Mouse (Mus musculus) lung, embryonic 14.5 days (tissue): Measurements from ENCODE around the gene Mrgprb4. TPM values are rescaled to one million over a fixed set of nuclear protein-coding genes. Genes with fewer than 3 reads are reported as not detected.

ENCODE experiments used
- ATAC-seq: fragments of 200-750 bp; cut with Nextera tagmentation; 2 replicates; pipeline ENCODE4 v1.8.0; 2017; ENCODE audit warnings: mild to moderate bottlenecking, moderate TSS enrichment, moderate library complexity; ENCODE audit not compliant: insufficient read depth
- DNase-seq: peaks from one replicate; pipeline ENCODE4 v3.0.0-alpha.2; 2015
- H3K27ac ChIP-seq: fragments of 300-500 bp; sonication (generic); 2 replicates; pipeline ENCODE4 v1.5.1; 2014; ENCODE audit warnings: low read depth, mild to moderate bottlenecking, moderate library complexity
- H3K27me3 ChIP-seq: fragments of 300-500 bp; sonication (generic); 2 replicates; pipeline ENCODE4 v1.6.1; 2014; ENCODE audit warnings: low read length, control low read depth; ENCODE audit not compliant: insufficient read depth
- H3K36me3 ChIP-seq: fragments of 300-500 bp; sonication (generic); 2 replicates; pipeline ENCODE4 v1.6.1; 2014; ENCODE audit warnings: control low read depth; ENCODE audit not compliant: insufficient read depth
- H3K4me1 ChIP-seq: fragments of 300-500 bp; sonication (generic); 2 replicates; pipeline ENCODE4 v1.6.1; 2014; ENCODE audit warnings: antibody characterized with exemption, control low read depth; ENCODE audit not compliant: insufficient read depth
- H3K4me2 ChIP-seq: fragments of 300-500 bp; sonication (generic); 2 replicates; pipeline ENCODE4 v1.6.1; 2014; ENCODE audit warnings: mild to moderate bottlenecking
- H3K4me3 ChIP-seq: fragments of 300-500 bp; sonication (generic); 2 replicates; pipeline ENCODE4 v1.5.1; 2014; ENCODE audit warnings: low read depth, low read length
- H3K9ac ChIP-seq: fragments of 300-500 bp; sonication (generic); 2 replicates; pipeline ENCODE4 v1.6.1; 2014
- H3K9me3 ChIP-seq: fragments of 300-500 bp; sonication (generic); 2 replicates; pipeline ENCODE4 v1.6.1; 2016; ENCODE audit warnings: low read depth, low read length, control low read depth
- CTCF ChIP-seq: IDR thresholded peaks from 2 replicates; pipeline ENCODE4 v1.5.1; 2016; ENCODE audit warnings: antibody characterized with exemption, low read depth
- WGBS: fragments of 180-500 bp; shearing (Covaris S2); extraction: QIAGEN DNeasy Blood & Tissue Kit; methylation state at CpG from one replicate; pipeline ENCODE4 v1.1.7; 2014; 5-methylcytosine and 5-hydroxymethylcytosine counted together
- polyA plus RNA-seq: library from polyadenylated mRNA; unstranded; fragments of >200 nt; fragmentation: Nextera tagmentation; extraction: Ambion mirVana; gene quantifications from 2 replicates; pipeline ENCODE4 v1.2.1, GENCODE M21; 2014

Gene Mrgprb4
- not detected in 2 replicates for polyA plus RNA-seq

DNA sequence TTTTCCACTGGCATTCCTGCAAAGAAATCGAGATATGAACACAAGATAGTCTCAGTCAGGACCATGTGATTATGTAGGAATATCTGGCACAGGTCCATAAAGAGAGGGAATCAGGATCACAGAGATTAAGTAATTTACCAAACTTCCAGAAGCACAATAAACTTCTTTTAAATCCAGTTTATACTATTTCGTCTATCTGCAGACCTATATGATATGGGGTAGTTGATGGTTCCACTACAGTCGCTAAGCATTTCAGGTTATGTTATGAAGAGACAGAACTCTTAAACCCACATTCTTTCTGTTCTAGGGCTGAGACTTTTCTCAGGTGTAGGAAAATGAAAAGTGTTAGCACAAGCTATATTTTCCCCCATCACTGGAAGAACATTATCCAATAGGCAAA, at the start of gene Mrgprb4:
Mrgprb4 (minus strand) TSS at position 101 of the 400 bp plus-strand sequence.
- WGBS, result 79% methylated on average over 3 of the region's 3 CpGs
- ATAC-seq (no peak), DNase-seq (no peak)
- H3K4me2 ChIP-seq, result no peak within 1 kb of the TSS
- H3K27ac ChIP-seq, result no peak within 1 kb of the TSS
- H3K4me1 ChIP-seq, result no peaks in the 10 kb centered on the region
- no peak for TF ChIP-seq CTCF
- H3K4me3 ChIP-seq, result no peak within 1 kb of the TSS
- no peaks in the 10 kb centered on the region for H3K36me3 ChIP-seq
- no peak within 1 kb of the TSS for H3K9ac ChIP-seq
- no peaks in the 10 kb centered on the region for H3K9me3 ChIP-seq
- no peaks in the 10 kb centered on the region for H3K27me3 ChIP-seq

GRCm38 (mm10) chr7:48226114-48226513, 27.0 kb upstream of the Mrgprb4 start:
- Histone ChIP-seq H3K4me2 (no peak overlapping the region), H3K4me3 (no peak overlapping the region), H3K4me1 (no peaks in the 10 kb centered on the region), H3K9ac (no peak overlapping the region), H3K27me3 (no peaks in the 10 kb centered on the region), H3K9me3 (no peaks in the 10 kb centered on the region), H3K27ac (no peak overlapping the region), H3K36me3 (no peaks in the 10 kb centered on the region)
- DNase-seq (no peak), ATAC-seq (no peak)
- no peak for TF ChIP-seq CTCF

DNA sequence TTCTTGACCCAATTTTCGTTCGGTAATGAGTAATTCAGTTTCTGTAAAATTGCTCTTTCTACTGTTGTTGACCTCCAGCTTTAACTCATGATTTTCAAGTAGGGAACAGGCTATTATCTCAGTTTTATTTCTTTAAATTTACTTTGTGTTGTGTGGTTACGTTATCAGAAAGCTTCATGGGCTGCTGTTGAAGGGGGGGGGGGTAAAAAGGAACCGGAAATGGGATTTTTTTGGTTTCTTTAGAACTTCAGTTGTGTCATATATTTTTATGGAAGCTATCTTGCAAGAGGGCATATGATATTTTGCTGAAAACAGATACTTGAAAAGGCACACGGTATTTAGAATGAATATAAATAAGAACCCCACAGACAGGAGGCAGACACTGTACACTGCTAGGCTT, 26.0 kb upstream of the Mrgprb4 start:
- Histone ChIP-seq H3K9me3 (no peaks in the 10 kb centered on the region), H3K4me3 (no peak overlapping the region), H3K4me2 (no peak overlapping the region), H3K27me3 (no peaks in the 10 kb centered on the region), H3K36me3 (no peaks in the 10 kb centered on the region), H3K4me1 (no peaks in the 10 kb centered on the region), H3K9ac (no peak overlapping the region), H3K27ac (no peak overlapping the region)
- ATAC-seq (no peak), DNase-seq (no peak)
- TF ChIP-seq CTCF, result no peak
- 78% methylated on average over 5 of the region's 5 CpGs for WGBS

- Histone ChIP-seq H3K9me3 (no peaks in the 10 kb centered on the region), H3K4me3 (no peak within 1 kb of the TSS), H3K4me1 (no peaks in the 10 kb centered on the region), H3K27ac (no peak within 1 kb of the TSS), H3K36me3 (no peaks in the 10 kb centered on the region), H3K4me2 (no peak within 1 kb of the TSS), H3K9ac (no peak within 1 kb of the TSS), H3K27me3 (no peaks in the 10 kb centered on the region)
- ATAC-seq (no peak), DNase-seq (no peak)
- no peak for TF ChIP-seq CTCF
- WGBS, result 70% methylated on average over 2 of the region's 2 CpGs
Observed at GRCm38 (mm10) chr7:48168919-48169318, 30.2 kb downstream of the Mrgprb4 start, which contains the start of gene Mrgprb5. Mrgprb5 (minus strand) TSS chr7:48169019.

DNA sequence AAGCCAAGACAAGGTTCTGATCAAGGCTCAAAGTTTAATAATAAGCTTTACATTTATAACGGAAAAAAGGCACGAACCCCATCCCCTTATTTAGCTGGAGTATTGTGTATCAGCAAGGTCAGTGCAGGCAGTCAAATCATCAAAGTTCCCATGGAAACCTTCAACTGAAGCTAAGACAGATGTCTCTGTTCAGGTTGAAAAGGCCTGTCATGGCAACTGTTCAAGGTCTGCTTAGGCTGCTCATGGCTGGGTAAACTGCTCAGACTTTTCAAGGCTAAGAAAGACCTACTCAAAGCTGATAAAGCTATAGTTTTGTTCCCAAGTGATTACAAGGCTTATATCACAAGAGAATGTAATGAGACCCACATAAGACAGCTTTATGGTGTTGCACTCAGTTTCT, 31.6 kb downstream of the Mrgprb4 start:
- H3K27me3 ChIP-seq, result no peaks in the 10 kb centered on the region
- no peaks in the 10 kb centered on the region for H3K4me1 ChIP-seq
- DNase-seq (no peak), ATAC-seq (no peak)
- H3K4me2 ChIP-seq, result no peak overlapping the region
- H3K9ac ChIP-seq, result no peak overlapping the region
- no peaks in the 10 kb centered on the region for H3K9me3 ChIP-seq
- no peak for TF ChIP-seq CTCF
- no peak overlapping the region for H3K4me3 ChIP-seq
- no peak overlapping the region for H3K27ac ChIP-seq
- WGBS, result 69% methylated on average over 2 of the region's 2 CpGs
- H3K36me3 ChIP-seq, result no peaks in the 10 kb centered on the region

Other genes with a start within 250 kb of the Mrgprb4 start
- not detected in 2 replicates for gene Mrgpra4, start 217.2 kb downstream of the Mrgprb4 start, polyA plus RNA-seq
- gene Mrgprx1, start 171.7 kb downstream of the Mrgprb4 start, polyA plus RNA-seq, result not detected in 2 replicates
- gene Mrgprb5, start 30.3 kb downstream of the Mrgprb4 start, polyA plus RNA-seq, result not detected in 2 replicates
- not detected in 2 replicates for gene Mrgprb8, start 189.2 kb upstream of the Mrgprb4 start, polyA plus RNA-seq